Mouse (Mus musculus) liver, embryonic 14.5 days (tissue): ENCODE measurements around the gene Kcnq4. TPM values are rescaled to one million over a fixed set of nuclear protein-coding genes. Genes with fewer than 3 reads are reported as not detected.

Source experiments
- ATAC-seq: fragments of 200-750 bp; cut with Nextera tagmentation; 2 replicates; pipeline ENCODE4 v1.8.0; 2017; ENCODE audit warnings: moderate number of reproducible peaks, mild to moderate bottlenecking, moderate library complexity; ENCODE audit not compliant: insufficient read depth
- DNase-seq, 3 experiments: peaks; one replicate each; pipeline ENCODE4 v3.0.0-alpha.2; 2012 to 2013; ENCODE audit warnings: low read depth in 3 of 3, low spot score in 3 of 3
- H3K27ac ChIP-seq: fragments of 300-500 bp; sonication (generic); 2 replicates; pipeline ENCODE4 v1.5.1; 2014; ENCODE audit warnings: moderate library complexity, mild to moderate bottlenecking, control low read depth, inconsistent platforms
- H3K27me3 ChIP-seq: fragments of 300-500 bp; sonication (generic); 2 replicates; pipeline ENCODE4 v1.6.1; 2014; ENCODE audit warnings: mild to moderate bottlenecking, low read length, moderate library complexity; ENCODE audit not compliant: control insufficient read depth, insufficient read depth
- H3K36me3 ChIP-seq: fragments of 300-500 bp; sonication (generic); replicated peaks from 2 replicates; pipeline ENCODE4 v1.6.1; 2014; ENCODE audit warnings: low read depth; ENCODE audit not compliant: control insufficient read depth, insufficient read depth
- H3K4me1 ChIP-seq, 2 experiments: fragments of 200-500 bp in 1 of 2; fragments of 300-500 bp in 1 of 2; sonication (generic) in 1 of 2; replicated peaks; 2 replicates each; pipeline ENCODE4 v1.6.1; 2012 to 2014; ENCODE audit warnings: antibody characterized with exemption in 1 of 2, inconsistent platforms in 1 of 2, low read length in 1 of 2; ENCODE audit not compliant: control insufficient read depth in 2 of 2, insufficient read depth in 2 of 2
- H3K4me2 ChIP-seq: fragments of 300-500 bp; sonication (generic); 2 replicates; pipeline ENCODE4 v1.6.1; 2014; ENCODE audit warnings: low read depth, mild to moderate bottlenecking, control low read depth, moderate library complexity
- H3K4me3 ChIP-seq, 2 experiments: fragments of 200-500 bp in 1 of 2; fragments of 300-500 bp in 1 of 2; sonication (generic) in 1 of 2; 2 replicates each; pipeline ENCODE4 v1.5.1; 2012 to 2014; ENCODE audit warnings: low read depth in 2 of 2, low read length in 2 of 2, mild to moderate bottlenecking in 2 of 2, control low read depth in 1 of 2, inconsistent platforms in 1 of 2, moderate library complexity in 1 of 2; ENCODE audit not compliant: insufficient read depth in 1 of 2
- H3K9ac ChIP-seq: fragments of 300-500 bp; sonication (generic); replicated peaks from 2 replicates; pipeline ENCODE4 v1.6.1; 2014; ENCODE audit warnings: mild to moderate bottlenecking, control low read depth, moderate library complexity
- H3K9me3 ChIP-seq: fragments of 300-500 bp; sonication (generic); 2 replicates; pipeline ENCODE4 v1.6.1; 2016; ENCODE audit warnings: low read length, mixed read lengths; ENCODE audit not compliant: control insufficient read depth
- CTCF ChIP-seq: IDR thresholded peaks from 2 replicates; pipeline ENCODE4 v1.5.1; 2016; ENCODE audit warnings: antibody characterized with exemption, low read depth, control low read depth
- EP300 ChIP-seq: IDR thresholded peaks from 2 replicates; pipeline ENCODE4 v1.6.1; 2016; ENCODE audit warnings: antibody characterized with exemption, low read depth
- WGBS: fragments of 180-500 bp; shearing (Covaris S2); extraction: QIAGEN DNeasy Blood & Tissue Kit; methylation state at CpG from one replicate; pipeline ENCODE4 v1.1.7; 2014; ENCODE audit not compliant: insufficient replicate concordance; 5-methylcytosine and 5-hydroxymethylcytosine counted together
- polyA plus RNA-seq, 2 experiments: library from polyadenylated mRNA; depleted of rRNA in 1 of 2; stranded (reverse) in 1 of 2; unstranded in 1 of 2; fragments of >200 nt; fragmentation: Nextera tagmentation in 1 of 2; extraction: Ambion mirVana in 1 of 2; gene quantifications; 2 replicates each; pipeline versions ENCODE4 v1.2.1 to v1.2.3; 2012 to 2014

The Kcnq4 gene
- polyA plus RNA-seq, 2 experiments = 0.06 to 0.08 TPM

GRCm38 (mm10) chr4:120680953-120681352, 67.5 kb downstream of the Kcnq4 start:
- Histone ChIP-seq H3K9ac (no peak overlapping the region), H3K27ac (no peak overlapping the region), H3K4me2 (no peak overlapping the region), H3K4me1 (peaks cover 30 to 62% of the 10 kb centered on the region in 2 experiments), H3K4me3 (no peak overlapping the region), H3K27me3 (no peaks in the 10 kb centered on the region), H3K36me3 (no peaks in the 10 kb centered on the region), H3K9me3 (no peaks in the 10 kb centered on the region)
- no peak for ATAC-seq
- WGBS = 47% methylated on average over 7 of the region's 7 CpGs
- TF ChIP-seq EP300 (no peak), CTCF (peak; percentile 88)
- DNase-seq = no peak

GRCm38 (mm10) chr4:120675640-120676039, 72.8 kb downstream of the Kcnq4 start:
- Histone ChIP-seq H3K4me2 (peak overlapping the region; percentile 65), H3K9ac (peak overlapping the region; percentile 34)

GRCm38 (mm10) chr4:120674775-120675451, 73.5 kb downstream of the Kcnq4 start:
- Histone ChIP-seq H3K27me3 (no peaks in the 10 kb centered on the region), H3K36me3 (no peaks in the 10 kb centered on the region), H3K4me1 (peaks cover 49 to 72% of the 10 kb centered on the region in 2 experiments), H3K4me3 (peak overlapping the region in 1 of 2 experiments; percentile 13; a peak in 1 of 4 replicates), H3K4me2 (peak overlapping the region; percentile 65), H3K27ac (peak overlapping the region; percentile 98), H3K9ac (peak overlapping the region; percentile 65), H3K9me3 (no peaks in the 10 kb centered on the region)
- DNase-seq = peak; percentile 91 to 94 (median 91)
- WGBS = 13% methylated on average over 8 of the region's 8 CpGs
- TF ChIP-seq CTCF = no peak
- peak; percentile 99 for TF ChIP-seq EP300
- peak; percentile 98 for ATAC-seq

More at GRCm38 (mm10) chr4:120675640-120676039, 72.8 kb downstream of the Kcnq4 start:
- Histone ChIP-seq H3K27ac (peak overlapping the region; percentile 98), H3K4me1 (peaks cover 44 to 72% of the 10 kb centered on the region in 2 experiments), H3K36me3 (no peaks in the 10 kb centered on the region), H3K4me3 (no peak overlapping the region), H3K9me3 (no peaks in the 10 kb centered on the region), H3K27me3 (no peaks in the 10 kb centered on the region)
- 13% methylated on average over 2 of the region's 2 CpGs for WGBS
- no peak for TF ChIP-seq CTCF
- peak; percentile 39; the same call in 1 of the 2 replicates for TF ChIP-seq EP300
- DNase-seq (no peak), ATAC-seq (peak; percentile 60)

GRCm38 (mm10) chr4:120673606-120674005, 74.8 kb downstream of the Kcnq4 start:
- ATAC-seq (no peak), DNase-seq (no peak)
- Histone ChIP-seq H3K27ac (peak overlapping the region; percentile 98), H3K36me3 (no peaks in the 10 kb centered on the region), H3K4me1 (peaks cover 46 to 74% of the 10 kb centered on the region in 2 experiments), H3K27me3 (no peaks in the 10 kb centered on the region), H3K9me3 (no peaks in the 10 kb centered on the region), H3K4me3 (no peak overlapping the region), H3K4me2 (no peak overlapping the region), H3K9ac (no peak overlapping the region)
- TF ChIP-seq EP300 = no peak
- TF ChIP-seq CTCF = no peak
- 78% methylated on average over 3 of the region's 3 CpGs for WGBS

- Histone ChIP-seq H3K36me3 (no peaks in the 10 kb centered on the region), H3K27me3 (no peaks in the 10 kb centered on the region), H3K27ac (peak overlapping the region; percentile 40), H3K4me2 (peak overlapping the region; percentile 1; the same call in 1 of the 2 replicates), H3K4me3 (no peak overlapping the region), H3K4me1 (peaks cover 44 to 64% of the 10 kb centered on the region in 2 experiments), H3K9ac (no peak overlapping the region), H3K9me3 (no peaks in the 10 kb centered on the region)
- DNase-seq = no peak
- no peak for ATAC-seq
- 49% methylated on average over 12 of the region's 12 CpGs for WGBS
- TF ChIP-seq CTCF (no peak), EP300 (no peak)
Measured at GRCm38 (mm10) chr4:120671046-120671445, 77.4 kb downstream of the Kcnq4 start.
